Mouse (Mus musculus): ENCODE measurements around the gene Slc25a42. TPM values are rescaled to one million over a fixed set of nuclear protein-coding genes. Genes with fewer than 3 reads are reported as not detected.
A peak's percentile ranks its signal among the peaks of the same experiment; 100 is the strongest.

Gene Slc25a42
- polyA plus RNA-seq, 1 experiment from 2014 or later, result 18.5 TPM

DNA sequence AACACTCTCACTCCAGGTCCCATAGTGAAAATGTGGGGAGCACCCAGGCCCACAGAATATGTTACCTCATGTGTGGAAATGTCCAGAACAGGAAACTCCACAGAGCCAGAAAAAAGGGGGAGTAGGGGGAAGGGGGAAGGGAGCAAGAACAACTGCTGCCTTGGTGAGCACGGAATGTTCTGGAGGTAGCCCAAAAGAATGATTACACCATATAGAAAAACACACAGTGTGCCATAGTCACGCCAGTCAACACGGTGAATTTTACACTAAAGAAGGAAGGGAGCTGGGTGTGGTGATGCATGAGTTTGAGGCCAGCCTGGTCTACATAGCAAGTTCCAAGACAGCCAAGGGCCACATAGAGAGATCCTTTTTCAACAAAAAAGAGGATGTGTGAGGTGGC is 48.8 kb downstream of the Slc25a42 start:
- Histone ChIP-seq H3K9ac (replicated peaks) (no peak overlapping the region), H3K4me3 (ENCODE audit: low read depth, low read length) (no peak overlapping the region), H3K4me2 (ENCODE audit: low read depth, low read length) (no peak overlapping the region), H3K27ac (ENCODE audit: low read depth) (no peak overlapping the region), H3K27me3 (ENCODE audit: insufficient read depth, low read length) (0 out of 2 replicates have a peak, but pooled peaks cover 7% of the 10 kb centered on the region), H3K36me3 (replicated peaks; ENCODE audit: insufficient read depth, low read length) (no peaks in the 10 kb centered on the region), H3K9me3 (ENCODE audit: low read length) (no peaks in the 10 kb centered on the region), H3K4me1 (ENCODE audit: insufficient read depth) (peaks cover 8% of the 10 kb centered on the region)
- TF ChIP-seq EP300 (IDR thresholded peaks at IDR 0.05; ENCODE audit: low read depth) (no peak), CTCF (IDR thresholded peaks at IDR 0.05; ENCODE audit: low read depth) (no peak)
- no peak for DNase-seq
- WGBS (ENCODE audit: insufficient replicate concordance), result 71% methylated on average over 3 of the region's 3 CpGs
- ATAC-seq, result no peak

DNA sequence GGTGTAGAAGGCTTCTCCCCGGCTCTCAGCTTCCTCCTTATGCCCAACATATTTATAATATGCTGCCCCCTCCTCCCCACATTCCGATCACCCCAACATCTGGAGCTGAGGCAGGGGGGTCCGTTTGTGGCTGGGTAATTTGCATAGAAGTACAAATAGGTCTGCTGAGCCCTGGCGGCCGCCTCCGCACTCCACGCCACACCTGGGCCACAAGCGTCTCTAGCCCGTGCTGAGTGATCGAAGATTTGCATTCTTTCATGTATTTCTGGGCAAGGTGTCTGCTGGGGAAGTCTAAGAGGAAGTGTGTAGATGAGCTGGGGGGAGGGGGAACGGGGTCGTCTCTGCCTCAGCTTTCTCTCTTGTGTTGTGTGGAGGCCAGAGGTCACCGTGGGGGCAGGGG is 52.1 kb downstream of the Slc25a42 start:
- H3K9me3 ChIP-seq (ENCODE audit: low read length), result no peaks in the 10 kb centered on the region
- peaks cover 14% of the 10 kb centered on the region for H3K4me1 ChIP-seq (ENCODE audit: insufficient read depth)
- WGBS (ENCODE audit: insufficient replicate concordance), result 48% methylated on average over 13 of the region's 13 CpGs
- no peak overlapping the region for H3K9ac ChIP-seq (replicated peaks)
- H3K4me2 ChIP-seq (ENCODE audit: low read depth, low read length), result no peak overlapping the region
- H3K27me3 ChIP-seq (ENCODE audit: insufficient read depth, low read length), result no peaks in the 10 kb centered on the region
- no peak overlapping the region for H3K27ac ChIP-seq (ENCODE audit: low read depth)
- ATAC-seq (no peak), DNase-seq (no peak)
- TF ChIP-seq CTCF (IDR thresholded peaks at IDR 0.05; ENCODE audit: low read depth) (no peak), EP300 (IDR thresholded peaks at IDR 0.05; ENCODE audit: low read depth) (no peak)
- H3K36me3 ChIP-seq (replicated peaks; ENCODE audit: insufficient read depth, low read length), result no peaks in the 10 kb centered on the region
- H3K4me3 ChIP-seq (ENCODE audit: low read depth, low read length), result no peak overlapping the region

DNA sequence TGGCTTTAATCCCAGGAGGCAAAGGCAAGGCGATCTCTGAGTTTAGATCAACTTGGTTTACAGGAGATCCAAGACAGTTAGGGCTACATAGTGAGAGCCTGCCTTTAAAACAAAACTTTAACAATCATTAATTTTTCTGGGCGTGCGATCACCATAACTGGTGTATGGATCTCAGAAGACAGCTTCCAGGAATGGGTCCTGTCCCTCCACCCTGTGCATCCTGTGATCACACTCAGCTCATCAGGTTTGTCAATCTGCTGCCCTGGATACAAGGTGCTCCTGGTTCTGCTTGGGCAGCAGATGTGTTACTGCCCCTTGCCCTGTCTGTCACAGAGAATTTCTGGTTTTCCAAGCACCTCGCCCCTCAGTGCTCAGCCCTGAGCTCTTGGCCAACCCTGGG is 52.9 kb downstream of the Slc25a42 start:
- H3K4me1 ChIP-seq (ENCODE audit: insufficient read depth), result peaks cover 14% of the 10 kb centered on the region
- DNase-seq, result no peak
- no peak overlapping the region; the same call in 1 of the 2 replicates for H3K4me2 ChIP-seq (ENCODE audit: low read depth, low read length)
- TF ChIP-seq EP300 (IDR thresholded peaks at IDR 0.05; ENCODE audit: low read depth) (no peak), CTCF (IDR thresholded peaks at IDR 0.05; ENCODE audit: low read depth) (no peak)
- H3K36me3 ChIP-seq (replicated peaks; ENCODE audit: insufficient read depth, low read length), result no peaks in the 10 kb centered on the region
- WGBS (ENCODE audit: insufficient replicate concordance), result 80% methylated on average over 4 of the region's 4 CpGs
- no peak overlapping the region for H3K27ac ChIP-seq (ENCODE audit: low read depth)
- no peak overlapping the region for H3K9ac ChIP-seq (replicated peaks)
- no peaks in the 10 kb centered on the region for H3K27me3 ChIP-seq (ENCODE audit: insufficient read depth, low read length)
- no peaks in the 10 kb centered on the region for H3K9me3 ChIP-seq (ENCODE audit: low read length)
- no peak for ATAC-seq
- H3K4me3 ChIP-seq (ENCODE audit: low read depth, low read length), result no peak overlapping the region

DNA sequence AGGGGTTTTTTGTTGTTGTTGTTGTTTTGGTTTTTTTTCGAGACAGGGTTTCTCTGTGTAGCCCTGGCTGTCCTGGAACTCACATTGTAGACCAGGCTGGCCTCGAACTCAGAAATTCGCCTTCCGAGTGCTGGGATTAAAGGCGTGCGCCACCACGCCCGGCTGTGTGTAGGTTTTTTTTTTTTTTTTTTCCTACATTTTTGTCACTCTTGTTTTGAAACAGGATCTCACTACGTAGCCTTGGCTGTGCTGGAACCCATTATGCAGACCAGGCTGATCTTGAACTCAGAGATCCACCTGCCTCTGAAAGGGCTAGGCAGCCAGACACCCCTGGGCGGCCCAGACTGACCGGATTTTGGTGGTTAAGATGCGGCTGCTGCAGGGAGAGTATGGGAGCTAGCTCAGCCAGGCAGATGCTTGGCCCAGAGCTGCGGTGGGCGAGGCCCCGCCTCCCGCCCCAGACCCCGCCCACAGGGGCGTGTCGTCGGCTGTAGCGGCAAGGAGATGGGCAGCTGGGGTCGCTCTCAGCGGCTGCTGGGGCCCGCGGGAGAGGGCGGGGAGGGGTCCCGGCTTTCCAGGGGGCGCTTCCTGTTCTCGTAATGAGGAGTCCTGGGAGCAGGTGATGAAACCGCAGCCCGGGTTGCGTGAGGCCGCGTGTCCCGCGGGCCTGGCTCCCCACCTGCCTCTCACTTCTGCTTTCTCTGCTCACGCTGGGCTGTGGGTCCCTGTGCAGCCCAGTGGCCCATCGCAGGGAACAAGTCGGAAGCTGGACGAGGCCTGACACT is 53.8 kb downstream of the Slc25a42 start:
- Histone ChIP-seq H3K4me1 (ENCODE audit: insufficient read depth) (peaks cover 14% of the 10 kb centered on the region), H3K27me3 (ENCODE audit: insufficient read depth, low read length) (no peaks in the 10 kb centered on the region), H3K27ac (ENCODE audit: low read depth) (peak overlapping the region; percentile 22; the same call in 1 of the 2 replicates), H3K36me3 (replicated peaks; ENCODE audit: insufficient read depth, low read length) (no peaks in the 10 kb centered on the region), H3K4me3 (ENCODE audit: low read depth, low read length) (peak overlapping the region; percentile 54), H3K9me3 (ENCODE audit: low read length) (no peaks in the 10 kb centered on the region), H3K4me2 (ENCODE audit: low read depth, low read length) (peak overlapping the region; percentile 85), H3K9ac (replicated peaks) (peak overlapping the region; percentile 47; the same call in 1 of the 2 replicates)
- TF ChIP-seq CTCF (IDR thresholded peaks at IDR 0.05; ENCODE audit: low read depth), result no peak
- TF ChIP-seq EP300 (IDR thresholded peaks at IDR 0.05; ENCODE audit: low read depth), result no peak
- WGBS (ENCODE audit: insufficient replicate concordance), result 7% methylated on average over 40 of the region's 40 CpGs
- peak; percentile 87 for DNase-seq
- ATAC-seq, result peak; percentile 83

- H3K9ac ChIP-seq (replicated peaks), result no peak overlapping the region
- H3K27me3 ChIP-seq (ENCODE audit: insufficient read depth, low read length), result no peaks in the 10 kb centered on the region
- WGBS (ENCODE audit: insufficient replicate concordance), result 92% methylated on average over 1 of the region's 1 CpGs
- ATAC-seq, result no peak
- no peaks in the 10 kb centered on the region for H3K9me3 ChIP-seq (ENCODE audit: low read length)
- no peak overlapping the region for H3K4me2 ChIP-seq (ENCODE audit: low read depth, low read length)
- TF ChIP-seq CTCF (IDR thresholded peaks at IDR 0.05; ENCODE audit: low read depth), result no peak
- TF ChIP-seq EP300 (IDR thresholded peaks at IDR 0.05; ENCODE audit: low read depth), result no peak
- no peaks in the 10 kb centered on the region for H3K36me3 ChIP-seq (replicated peaks; ENCODE audit: insufficient read depth, low read length)
- no peak for DNase-seq
- H3K27ac ChIP-seq (ENCODE audit: low read depth), result no peak overlapping the region
- H3K4me1 ChIP-seq (ENCODE audit: insufficient read depth), result peaks cover 14% of the 10 kb centered on the region
- no peak overlapping the region for H3K4me3 ChIP-seq (ENCODE audit: low read depth, low read length)
Observed at GRCm38 (mm10) chr8:70157240-70157800, 54.8 kb downstream of the Slc25a42 start.

DNA sequence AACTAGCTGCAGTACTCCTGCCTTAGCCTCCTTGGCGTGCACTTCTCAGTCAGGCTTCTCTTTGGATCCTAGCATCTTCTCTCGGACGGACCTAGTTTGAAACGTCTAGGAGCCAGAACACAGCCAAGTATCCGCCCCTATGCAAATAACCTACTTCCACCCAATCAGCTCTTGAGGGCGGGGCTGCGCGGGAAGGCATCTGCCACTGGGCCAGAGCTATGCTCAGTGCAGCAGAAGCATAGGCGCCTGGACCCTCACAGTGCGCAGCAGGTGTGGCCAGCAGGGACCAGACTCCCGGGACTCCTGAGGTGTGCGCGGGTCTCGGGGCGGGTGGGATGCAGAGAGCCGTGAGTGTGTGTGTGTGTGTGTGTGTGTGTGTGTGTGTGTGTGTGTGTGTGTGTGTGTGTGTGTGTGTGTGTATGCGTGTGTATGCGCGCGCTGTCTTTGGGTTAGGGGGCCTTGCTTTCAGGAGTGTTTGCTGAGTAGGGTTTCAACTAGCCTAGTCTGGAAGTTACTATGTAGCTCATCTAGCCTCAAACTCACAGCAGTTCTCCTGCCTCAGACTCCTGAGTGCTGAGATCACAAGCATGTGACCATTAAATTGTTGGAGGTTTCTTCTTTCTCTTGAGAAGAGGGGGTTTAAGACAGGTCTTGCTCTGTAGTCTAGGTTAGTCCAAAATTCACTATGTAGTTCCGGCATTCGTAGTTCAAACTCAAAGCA is 59.4 kb downstream of the Slc25a42 start:
- Histone ChIP-seq H3K4me2 (ENCODE audit: low read depth, low read length) (peak overlapping the region; percentile 37), H3K9ac (replicated peaks) (no peak overlapping the region), H3K4me1 (ENCODE audit: insufficient read depth) (peaks cover 7% of the 10 kb centered on the region), H3K36me3 (replicated peaks; ENCODE audit: insufficient read depth, low read length) (no peaks in the 10 kb centered on the region), H3K27ac (ENCODE audit: low read depth) (no peak overlapping the region), H3K9me3 (ENCODE audit: low read length) (no peaks in the 10 kb centered on the region), H3K4me3 (ENCODE audit: low read depth, low read length) (no peak overlapping the region), H3K27me3 (ENCODE audit: insufficient read depth, low read length) (no peaks in the 10 kb centered on the region)
- ATAC-seq, result peak; percentile 81
- peak; percentile 84 for DNase-seq
- WGBS (ENCODE audit: insufficient replicate concordance), result 17% methylated on average over 21 of the region's 22 CpGs
- TF ChIP-seq CTCF (IDR thresholded peaks at IDR 0.05; ENCODE audit: low read depth) (no peak), EP300 (IDR thresholded peaks at IDR 0.05; ENCODE audit: low read depth) (no peak)

Measured in liver, postnatal 0 days (tissue).